Mouse (Mus musculus) layer of hippocampus, adult 6 months (tissue): ENCODE data around the gene Rasd1. TPM values are rescaled to one million over a fixed set of nuclear protein-coding genes. Genes with fewer than 3 reads are reported as not detected.

Experiments used
- long read RNA-seq, 2 experiments: library from polyadenylated mRNA; unstranded; transcript quantifications; one replicate each; pipeline ENCODE4 v2.0.0; 2019 to 2020
- polyA plus RNA-seq: library from polyadenylated mRNA; unstranded; fragments of <200 nt; fragmentation: Nextera tagmentation; gene quantifications from 2 replicates; pipeline ENCODE4 v1.2.3, GENCODE M21; 2021

Gene Rasd1
- 53.9 and 56.0 TPM in 2 replicates for polyA plus RNA-seq
- long read RNA-seq, experiment 1, transcript Rasd1-201 (2 exons, 1,611 nt), result major isoform, 119 of 126 reads
- long read RNA-seq, experiment 1, partial matches to known transcripts, result 0 of 126 reads
- long read RNA-seq, experiment 1, other reads (novel, unspliced or antisense), result 7 of 126 reads
- long read RNA-seq, experiment 2, transcript Rasd1-201 (2 exons, 1,611 nt), result major isoform, 211 of 214 reads
- long read RNA-seq, experiment 2, partial matches to known transcripts, result 1 of 214 reads
- long read RNA-seq, experiment 2, other reads (novel, unspliced or antisense), result 2 of 214 reads

GRCm38 (mm10) chr11:59964818-59965217 is at the start of gene Rasd1:
Gene Rasd1 (minus strand): TSS chr11:59964944.

GRCm38 (mm10) chr11:59947752-59948400 is 16.9 kb downstream of the Rasd1 start, which contains the start of gene Med9:
Gene Med9 (plus strand): TSS chr11:59948206.

Other genes starting within 250 kb of the Rasd1 start
- gene Pld6, start 177.3 kb downstream of the Rasd1 start, polyA plus RNA-seq, result 0.18 and 0.53 TPM in 2 replicates
- gene Flcn, start 154.9 kb downstream of the Rasd1 start, polyA plus RNA-seq, result 25.8 and 26.5 TPM in 2 replicates
- 109 and 113 TPM in 2 replicates for gene Nt5m, start 125.5 kb downstream of the Rasd1 start, polyA plus RNA-seq
- gene Cops3, start 125.1 kb downstream of the Rasd1 start, polyA plus RNA-seq, result 110 and 113 TPM in 2 replicates
- gene Med9, start 16.7 kb downstream of the Rasd1 start, polyA plus RNA-seq, result 54.1 and 54.5 TPM in 2 replicates
- gene Pemt, start 81.5 kb upstream of the Rasd1 start, polyA plus RNA-seq, result 4.1 and 5.1 TPM in 2 replicates
- 20.3 and 22.4 TPM in 2 replicates for gene Rai1, start 140.1 kb upstream of the Rasd1 start, polyA plus RNA-seq